Mouse (Mus musculus) adrenal gland, adult 8-10 months (tissue): ENCODE measurements around the gene 4931440F15Rik. TPM values are rescaled to one million over a fixed set of nuclear protein-coding genes. Genes with fewer than 3 reads are reported as not detected.
A peak's percentile ranks its signal among the peaks of the same experiment; 100 is the strongest.
"Not testable (repeated sequence)": the region's sequence is repeated elsewhere in the genome, so short reads cannot be mapped to it uniquely, and the experiment has no call there.

Experiments used
- DNase-seq: peaks from one replicate; pipeline ENCODE4 v3.0.0; 2022
- total RNA-seq, 4 experiments: library from RNA; stranded (reverse); gene quantifications; 2 replicates each; pipeline ENCODE4 v1.2.4; 2022

4931440F15Rik gene
- 1 to 10 TPM in 1 of 4 experiments, under 1 TPM in 3; 0.35 to 1.0 (median 0.85) TPM for total RNA-seq

DNA sequence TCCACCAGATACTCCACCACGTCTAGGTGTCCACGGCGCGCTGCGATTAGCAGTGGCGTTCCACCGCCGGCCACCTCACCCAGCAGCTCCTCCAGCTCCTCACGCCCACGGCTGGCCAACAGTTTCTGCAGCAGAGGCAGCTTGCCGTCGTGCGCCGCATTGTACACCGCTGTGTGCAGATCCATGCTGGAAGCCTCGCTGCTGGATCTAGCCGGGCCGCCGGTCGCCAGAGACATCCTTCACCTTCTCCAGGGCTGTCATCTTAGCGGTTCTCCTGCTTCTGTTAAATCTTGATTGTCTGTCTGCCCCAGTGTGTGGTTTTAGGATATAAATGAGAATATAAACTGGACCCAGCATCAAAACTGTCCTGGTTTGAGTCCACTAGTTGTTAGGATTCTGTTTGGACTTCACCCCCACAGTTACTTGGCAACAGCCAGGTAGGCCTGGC lies at the start of gene 4931440F15Rik:
4931440F15Rik (minus strand) TSS at position 398 of the 448 bp plus-strand sequence.
- not testable (repeated sequence) for DNase-seq

GRCm38 (mm10) chr11:29874781-29875180 lies 49.3 kb upstream of the 4931440F15Rik start:
- DNase-seq, result not testable (repeated sequence)

DNA sequence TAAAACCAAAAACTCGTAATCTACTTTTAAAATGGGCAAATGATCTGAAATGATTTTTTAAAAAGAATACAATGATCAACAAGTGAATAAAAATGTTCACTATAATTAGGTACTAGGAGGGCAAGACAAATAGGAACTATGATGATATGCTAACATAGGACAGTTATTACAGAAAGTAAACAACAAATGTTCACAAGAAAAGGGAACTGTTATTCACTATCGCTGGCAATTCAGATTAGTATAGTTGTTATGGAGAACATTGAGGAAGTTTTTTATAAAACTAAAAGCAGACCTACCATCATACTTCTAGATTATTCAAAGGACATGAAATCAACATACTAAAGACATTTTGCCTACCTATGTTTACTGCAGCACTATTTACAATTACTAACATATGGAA lies 44.7 kb upstream of the 4931440F15Rik start:
- no peak for DNase-seq

- no peak for DNase-seq
These were observed 38.8 kb upstream of the 4931440F15Rik start for GRCm38 (mm10) chr11:29864269-29864668.

DNA sequence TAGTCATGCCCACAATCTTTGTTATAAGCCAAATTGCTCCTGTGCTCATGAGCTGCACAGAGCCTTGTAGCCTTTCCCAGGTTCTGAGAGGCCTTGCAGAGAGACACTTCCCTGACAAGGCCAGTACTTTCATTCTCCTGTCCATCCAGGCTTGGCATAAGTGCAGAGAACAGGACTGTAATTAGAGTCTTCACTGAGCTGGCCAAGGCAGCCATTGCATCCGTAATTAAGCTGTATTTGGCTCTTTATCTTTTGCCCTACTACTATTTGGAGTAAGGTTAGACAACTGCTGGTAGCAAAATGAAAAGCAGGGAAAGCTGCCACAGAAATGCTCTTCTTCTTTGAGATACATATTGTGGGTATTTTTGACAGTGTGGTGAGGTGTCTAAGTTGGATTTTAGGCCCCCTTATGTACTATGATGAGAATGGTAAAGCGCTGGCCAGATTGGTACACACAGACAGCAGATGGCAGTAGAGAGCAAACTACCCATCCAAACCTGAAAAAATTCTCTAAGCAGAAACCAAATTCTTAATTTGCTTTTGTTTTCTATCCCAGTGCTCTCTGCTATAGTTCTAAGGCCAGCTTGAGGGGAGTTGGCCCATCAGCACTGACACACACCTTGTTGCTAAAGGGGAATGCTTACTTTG lies 36.4 kb upstream of the 4931440F15Rik start:
- no peak for DNase-seq

- DNase-seq, result no peak
These were observed 35.6 kb upstream of the 4931440F15Rik start for GRCm38 (mm10) chr11:29861040-29861439.

DNA sequence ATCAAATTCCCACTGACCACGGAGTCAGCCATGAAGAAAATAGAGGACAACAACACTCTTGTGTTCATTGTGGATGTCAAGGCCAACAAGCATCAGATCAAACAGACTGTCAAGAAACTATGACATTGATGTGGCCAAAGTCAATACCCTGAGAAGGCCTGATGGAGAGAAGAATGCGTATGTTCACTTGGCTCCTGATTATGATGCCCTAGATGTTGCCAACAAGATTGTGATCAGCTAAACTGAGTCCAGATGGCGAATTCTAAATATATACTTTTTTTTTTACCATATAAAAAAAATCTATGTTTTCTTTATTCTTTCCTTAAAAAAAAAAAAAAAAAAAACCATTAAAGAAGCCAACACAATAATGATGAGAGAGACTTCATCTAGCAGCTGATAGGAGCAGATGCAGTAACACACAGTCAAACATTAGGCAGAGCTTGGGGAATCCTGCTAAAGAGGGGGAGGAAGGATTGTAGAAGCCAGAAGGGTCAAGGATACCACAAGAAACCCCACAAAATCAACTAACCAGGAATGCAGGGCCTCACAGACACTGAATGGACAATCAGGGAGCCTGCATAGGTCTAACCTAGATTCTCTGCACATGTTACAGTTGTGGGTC lies 15.2 kb upstream of the 4931440F15Rik start:
- no peak for DNase-seq

GRCm38 (mm10) chr11:29839781-29840180 lies 14.3 kb upstream of the 4931440F15Rik start:
- DNase-seq, result peak; percentile 33

DNA sequence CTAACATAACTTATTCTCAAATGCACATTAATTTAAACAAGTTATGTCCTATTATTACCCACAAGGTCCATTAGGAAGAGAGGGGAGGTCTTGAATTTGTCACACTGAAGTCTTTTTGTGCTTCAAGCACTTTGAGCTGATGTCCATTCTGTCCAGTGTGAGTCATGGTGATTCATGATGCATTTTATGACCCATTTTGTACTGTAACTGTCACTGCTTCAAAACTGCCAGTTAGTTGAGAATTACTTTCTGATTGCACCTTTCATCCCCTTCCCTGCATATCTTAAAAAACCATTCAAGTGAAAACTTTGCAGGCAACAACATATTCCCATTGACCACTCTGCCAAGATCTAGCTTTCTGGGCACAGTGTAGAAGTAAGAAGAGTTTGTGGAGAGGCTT lies 11.6 kb upstream of the 4931440F15Rik start:
- DNase-seq, result no peak

GRCm38 (mm10) chr11:29827729-29828128 lies 2.3 kb upstream of the 4931440F15Rik start:
- DNase-seq, result no peak

DNA sequence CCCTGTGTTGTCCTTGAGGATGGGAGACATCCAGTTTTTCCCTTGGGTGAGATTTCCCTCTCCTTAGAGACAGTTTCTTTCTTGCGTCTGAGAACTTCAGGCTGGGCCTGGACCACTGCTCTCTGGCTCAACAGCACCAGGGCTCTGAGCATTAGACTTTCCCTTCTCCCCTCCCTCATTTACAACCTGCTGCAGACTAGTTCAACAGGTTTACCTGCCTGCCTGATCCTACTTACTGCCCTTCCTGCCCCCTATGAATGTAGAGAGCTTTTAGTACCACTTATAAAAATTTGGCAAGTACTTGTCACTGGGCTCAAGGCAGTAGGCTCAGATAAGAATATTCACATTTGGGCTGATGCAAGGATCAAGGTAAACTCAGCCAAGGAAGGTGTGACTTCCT lies 533 bp upstream of the 4931440F15Rik start:
- no peak for DNase-seq

- not testable (repeated sequence) for DNase-seq
These were observed 796 bp downstream of the 4931440F15Rik start for GRCm38 (mm10) chr11:29824474-29825270.

GRCm38 (mm10) chr11:29823141-29823540 lies 2.3 kb downstream of the 4931440F15Rik start:
- no peak for DNase-seq

DNA sequence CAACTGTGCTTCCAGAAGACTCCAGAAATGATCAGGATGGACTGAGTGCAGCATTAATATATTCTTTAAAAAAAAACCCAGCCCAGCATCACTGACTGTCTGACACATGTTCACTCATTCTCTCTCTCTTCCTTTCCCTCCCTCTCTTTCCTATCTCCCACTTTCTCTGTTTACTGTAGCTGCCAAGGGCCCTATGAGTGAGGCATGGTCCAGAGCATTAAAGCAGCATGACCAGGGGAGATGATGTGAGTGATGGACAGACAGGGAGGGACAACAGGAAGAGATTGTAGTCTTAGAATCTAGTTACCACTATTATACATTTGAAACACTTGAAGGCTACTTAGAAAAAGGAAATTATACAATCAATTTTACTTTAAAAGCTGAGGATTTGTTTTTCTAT lies 9.8 kb downstream of the 4931440F15Rik start:
- no peak for DNase-seq

DNA sequence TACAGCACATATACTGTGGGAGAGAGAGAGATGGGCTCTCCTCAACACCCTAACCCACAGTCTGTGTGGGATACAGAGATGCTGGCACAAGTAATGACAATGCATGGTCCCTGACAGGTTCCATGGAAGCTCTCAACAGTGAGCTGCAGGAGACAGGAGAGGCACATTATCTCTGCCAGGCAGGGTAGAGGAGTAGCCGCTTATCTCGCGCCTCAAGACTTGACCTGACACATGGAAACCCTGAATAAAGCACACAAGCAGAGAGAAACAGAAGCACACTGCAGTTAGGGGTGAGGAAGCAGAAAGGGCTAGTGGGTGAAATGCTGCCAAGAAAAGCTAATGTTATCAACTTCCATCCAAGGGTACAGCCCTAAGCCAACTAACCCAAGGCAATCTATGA lies 10.2 kb downstream of the 4931440F15Rik start:
- no peak for DNase-seq

DNA sequence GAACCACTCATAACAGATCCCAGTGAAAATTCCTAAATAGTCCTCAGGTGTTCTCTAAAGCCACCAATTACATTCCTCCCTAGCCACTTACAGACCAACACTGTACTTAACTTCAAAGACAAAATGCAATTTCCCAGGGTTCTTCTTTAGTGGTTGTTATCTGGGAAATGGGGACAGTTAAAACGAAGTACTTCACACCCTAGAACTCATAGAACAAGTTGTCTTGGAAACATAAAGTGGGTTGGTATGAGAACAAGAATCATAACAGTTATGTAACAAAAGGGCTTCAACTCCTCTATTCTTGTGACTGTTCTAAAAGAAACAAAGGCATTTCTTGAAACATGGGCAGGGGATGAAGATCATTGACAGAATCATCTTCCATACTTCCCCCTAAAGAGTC lies 12.2 kb downstream of the 4931440F15Rik start:
- no peak for DNase-seq

GRCm38 (mm10) chr11:29812475-29812874 lies 13.0 kb downstream of the 4931440F15Rik start:
- DNase-seq, result no peak

- DNase-seq, result no peak
These were observed 15.1 kb downstream of the 4931440F15Rik start for GRCm38 (mm10) chr11:29810324-29810723.

DNA sequence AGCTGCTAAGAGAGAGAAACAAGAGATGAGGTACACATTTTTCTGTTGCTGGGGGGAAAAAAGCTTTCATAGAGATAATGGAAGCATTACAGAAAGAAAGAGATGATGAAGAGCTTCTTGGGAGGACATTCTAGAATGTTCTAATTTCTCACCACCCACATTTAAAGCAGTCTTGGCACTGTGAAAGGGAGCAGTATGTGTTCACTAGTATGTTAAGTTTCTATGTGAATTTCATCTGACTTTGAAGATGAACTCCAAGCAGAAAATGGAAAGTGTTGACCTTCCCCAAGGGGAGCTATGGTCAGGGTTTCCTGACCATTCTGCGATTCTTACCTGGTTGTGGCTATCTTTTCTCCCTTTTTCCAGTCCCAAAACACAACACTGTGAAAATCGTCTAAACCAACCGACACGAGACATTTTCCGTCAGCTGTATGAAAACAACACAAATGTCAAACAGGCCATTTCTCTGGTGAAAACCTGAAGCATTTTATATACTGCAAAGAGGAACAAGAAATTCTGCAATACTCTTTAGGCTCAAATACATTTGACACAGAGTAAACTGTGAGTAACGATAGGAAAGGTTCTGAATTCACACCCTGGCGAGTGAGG lies 16.4 kb downstream of the 4931440F15Rik start:
- DNase-seq, result no peak

DNA sequence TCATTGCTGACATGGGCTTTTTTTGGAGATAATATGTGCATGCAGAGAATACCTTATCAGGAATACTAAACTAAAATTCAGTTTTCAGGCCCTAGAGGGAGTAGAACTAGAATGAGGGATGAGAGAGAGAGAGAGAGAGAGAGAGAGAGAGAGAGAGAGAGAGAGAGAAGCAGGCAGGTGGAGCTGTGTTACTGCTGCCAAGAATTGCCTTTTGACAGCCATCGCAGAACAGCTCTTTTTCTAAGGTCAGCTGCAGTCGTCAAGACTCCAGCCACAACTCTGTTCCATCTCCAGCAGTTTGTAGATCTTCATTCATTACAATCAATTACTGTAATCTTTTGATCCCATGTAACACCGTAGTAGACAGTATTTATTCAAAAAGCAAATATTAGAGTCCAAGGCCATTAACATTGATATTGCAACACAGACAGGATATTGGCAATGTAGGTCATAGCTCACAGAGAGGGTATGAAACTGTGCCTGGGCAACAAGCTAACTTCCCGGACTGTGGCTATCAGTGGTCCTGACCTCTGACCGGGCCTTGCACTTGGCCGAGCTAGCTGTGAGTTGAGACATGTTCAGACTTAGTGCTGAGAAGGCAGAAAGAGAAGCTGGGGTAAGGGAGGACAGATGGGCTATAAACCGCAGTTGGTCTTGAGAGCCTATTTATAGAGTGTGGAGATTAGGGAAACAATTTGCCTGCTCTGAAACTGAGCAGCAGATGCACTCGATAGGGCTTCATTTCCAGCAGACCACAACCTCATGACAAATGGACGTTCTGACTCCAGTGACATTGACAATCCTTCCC lies 17.1 kb downstream of the 4931440F15Rik start:
- peak; percentile 42 for DNase-seq

GRCm38 (mm10) chr11:29807325-29807724 lies 18.1 kb downstream of the 4931440F15Rik start:
- DNase-seq, result no peak
